Mouse (Mus musculus) bone marrow macrophage, adult 2 months (primary cell): ENCODE measurements around the gene Msx1.

Source experiments
- CTCF ChIP-seq: IDR thresholded peaks from 2 replicates; pipeline ENCODE4 v1.5.1; 2012; ENCODE audit warnings: low read depth, mild to moderate bottlenecking, low read length, moderate library complexity
- POLR2A ChIP-seq: IDR thresholded peaks from 2 replicates; pipeline ENCODE4 v1.6.1; 2012; ENCODE audit warnings: mild to moderate bottlenecking, low read depth, low read length, borderline replicate concordance

DNA sequence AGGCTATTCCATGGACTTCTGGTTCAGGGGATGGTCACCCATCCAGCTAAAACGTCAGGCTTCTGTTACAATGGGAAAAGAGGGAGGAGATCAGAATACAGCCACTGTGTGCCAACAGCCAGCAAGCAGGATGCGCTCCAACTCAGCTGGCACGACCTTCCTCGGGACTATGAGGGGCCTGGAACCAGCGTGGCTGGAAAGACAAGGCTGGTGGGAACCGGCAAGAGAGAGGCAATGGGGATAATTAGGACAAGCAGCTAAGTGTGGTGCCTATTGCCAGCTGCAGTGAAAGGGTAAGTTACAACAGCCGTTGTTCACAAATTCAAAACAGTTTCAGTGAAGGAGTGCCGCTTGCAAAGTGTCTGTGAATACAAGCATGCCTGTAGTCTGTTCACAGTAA, 41.1 kb downstream of the Msx1 start:
- no peak for TF ChIP-seq CTCF
- TF ChIP-seq POLR2A, result no peak
